Mouse (Mus musculus) hindbrain, embryonic 13.5 days (tissue): ENCODE data around the gene Ugt2b34. TPM values are rescaled to one million over a fixed set of nuclear protein-coding genes. Genes with fewer than 3 reads are reported as not detected.
"Not testable (repeated sequence)": the region's sequence is repeated elsewhere in the genome, so short reads cannot be mapped to it uniquely, and the experiment has no call there.

ENCODE experiments used
- ATAC-seq: fragments of 200-750 bp; cut with Nextera tagmentation; 2 replicates; pipeline ENCODE4 v1.8.0; 2017; ENCODE audit warnings: moderate TSS enrichment; ENCODE audit not compliant: low FRiP score
- H3K27ac ChIP-seq: fragments of 300-500 bp; sonication (generic); 2 replicates; pipeline ENCODE4 v1.5.1; 2015; ENCODE audit warnings: inconsistent platforms, mild to moderate bottlenecking, moderate library complexity
- H3K27me3 ChIP-seq: fragments of 300-500 bp; sonication (generic); 2 replicates; pipeline ENCODE4 v1.6.1; 2015; ENCODE audit warnings: mild to moderate bottlenecking, inconsistent platforms
- H3K36me3 ChIP-seq: fragments of 300-500 bp; sonication (generic); 2 replicates; pipeline ENCODE4 v1.6.1; 2015; ENCODE audit warnings: mild to moderate bottlenecking, inconsistent platforms
- H3K4me1 ChIP-seq: fragments of 300-500 bp; sonication (generic); replicated peaks from 2 replicates; pipeline ENCODE4 v1.6.1; 2015; ENCODE audit warnings: inconsistent platforms
- H3K4me2 ChIP-seq: fragments of 300-500 bp; sonication (generic); 2 replicates; pipeline ENCODE4 v1.6.1; 2015; ENCODE audit warnings: inconsistent platforms, mild to moderate bottlenecking, moderate library complexity
- H3K4me3 ChIP-seq: fragments of 300-500 bp; sonication (generic); 2 replicates; pipeline ENCODE4 v1.5.1; 2015; ENCODE audit warnings: mild to moderate bottlenecking, inconsistent platforms
- H3K9ac ChIP-seq: fragments of 300-500 bp; sonication (generic); 2 replicates; pipeline ENCODE4 v1.6.1; 2015; ENCODE audit warnings: mild to moderate bottlenecking, inconsistent platforms
- H3K9me3 ChIP-seq: fragments of 300-500 bp; sonication (generic); 2 replicates; pipeline ENCODE4 v1.6.1; 2016; ENCODE audit warnings: inconsistent platforms
- WGBS: fragments of 180-500 bp; shearing (Covaris S2); methylation state at CpG from one replicate; pipeline ENCODE4 v1.1.7; 2015; 5-methylcytosine and 5-hydroxymethylcytosine counted together
- polyA plus RNA-seq: library from polyadenylated mRNA; unstranded; fragments of >200 nt; fragmentation: Nextera tagmentation; extraction: Ambion mirVana; gene quantifications from 2 replicates; pipeline ENCODE4 v1.2.1, GENCODE M21; 2015

Gene Ugt2b34
- polyA plus RNA-seq, 1 experiment from 2014 or later: not detected

GRCm38 (mm10) chr5:86856505-86856904 lies 50.2 kb downstream of the Ugt2b34 start:
- 58% methylated on average over 13 of the region's 13 CpGs for WGBS
- not testable (repeated sequence) for H3K36me3 ChIP-seq, H3K4me2 ChIP-seq, H3K4me3 ChIP-seq, ATAC-seq, H3K9ac ChIP-seq, H3K9me3 ChIP-seq, H3K27ac ChIP-seq, H3K4me1 ChIP-seq, H3K27me3 ChIP-seq

GRCm38 (mm10) chr5:86851658-86852057 lies 55.1 kb downstream of the Ugt2b34 start:
- WGBS: 50% methylated on average over 5 of the region's 5 CpGs
- H3K9me3 ChIP-seq: no peaks in the 10 kb centered on the region
- H3K27ac ChIP-seq: no peak overlapping the region
- H3K36me3 ChIP-seq: no peaks in the 10 kb centered on the region
- H3K9ac ChIP-seq: no peak overlapping the region
- no peak for ATAC-seq
- no peak overlapping the region for H3K4me2 ChIP-seq
- H3K4me1 ChIP-seq: no peaks in the 10 kb centered on the region
- no peaks in the 10 kb centered on the region for H3K27me3 ChIP-seq
- H3K4me3 ChIP-seq: no peak overlapping the region

GRCm38 (mm10) chr5:86850104-86850503 lies 56.6 kb downstream of the Ugt2b34 start:
- Histone ChIP-seq H3K4me1 (no peaks in the 10 kb centered on the region), H3K4me2 (no peak overlapping the region), H3K36me3 (no peaks in the 10 kb centered on the region), H3K27ac (no peak overlapping the region), H3K4me3 (no peak overlapping the region), H3K27me3 (no peaks in the 10 kb centered on the region), H3K9me3 (no peaks in the 10 kb centered on the region), H3K9ac (no peak overlapping the region)
- no peak for ATAC-seq

GRCm38 (mm10) chr5:86841261-86841660 lies 65.5 kb downstream of the Ugt2b34 start:
- not testable (repeated sequence) for H3K27ac ChIP-seq, H3K4me1 ChIP-seq, H3K4me2 ChIP-seq, ATAC-seq, H3K27me3 ChIP-seq, H3K9ac ChIP-seq, H3K4me3 ChIP-seq, H3K9me3 ChIP-seq, H3K36me3 ChIP-seq

GRCm38 (mm10) chr5:86840207-86840606 lies 66.5 kb downstream of the Ugt2b34 start:
- Histone ChIP-seq H3K9me3 (no peaks in the 10 kb centered on the region), H3K27ac (no peak overlapping the region), H3K4me2 (no peak overlapping the region), H3K4me3 (no peak overlapping the region), H3K9ac (no peak overlapping the region), H3K4me1 (no peaks in the 10 kb centered on the region), H3K27me3 (no peaks in the 10 kb centered on the region), H3K36me3 (peaks cover 15% of the 10 kb centered on the region)
- 97% methylated on average over 2 of the region's 2 CpGs for WGBS
- ATAC-seq: no peak

Other genes starting within 250 kb of the Ugt2b34 start
- not detected in 2 replicates for gene Tmprss11b, start 230.6 kb downstream of the Ugt2b34 start, polyA plus RNA-seq
- not detected in 2 replicates for gene Tmprss11e, start 161.1 kb downstream of the Ugt2b34 start, polyA plus RNA-seq
- gene Ythdc1, start 102.7 kb downstream of the Ugt2b34 start, polyA plus RNA-seq: 41.0 and 42.4 TPM in 2 replicates
- gene Ugt2b1, start 19.6 kb upstream of the Ugt2b34 start, polyA plus RNA-seq: not detected in 2 replicates
- gene Ugt2b35, start 93.9 kb upstream of the Ugt2b34 start, polyA plus RNA-seq: not detected in 2 replicates
- not detected in 2 replicates for gene Ugt2b36, start 185.6 kb upstream of the Ugt2b34 start, polyA plus RNA-seq
- 0.10 and 0.12 TPM in 2 replicates for gene Ugt2b5, start 233.4 kb upstream of the Ugt2b34 start, polyA plus RNA-seq